Mouse (Mus musculus): ENCODE data around the gene Uvrag.

DNA sequence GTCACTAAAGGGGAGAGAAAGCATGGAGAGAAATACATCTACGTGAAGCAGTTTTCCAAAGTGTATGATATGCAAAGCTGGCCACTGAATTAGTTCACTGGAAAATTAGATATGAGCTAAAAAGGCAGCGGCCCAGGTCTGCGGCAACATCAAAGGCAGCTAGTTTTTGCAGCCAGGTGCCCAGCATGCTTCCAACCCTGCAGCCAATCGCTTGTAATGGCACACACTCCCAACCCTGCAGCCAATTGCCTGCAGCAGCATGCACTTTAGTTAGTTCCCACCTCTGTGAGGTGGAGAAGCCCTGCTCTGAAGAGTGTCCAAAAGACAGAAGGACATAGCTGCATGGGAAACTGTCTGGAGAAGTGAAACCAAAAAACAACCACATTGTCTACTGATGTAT is 51.2 kb downstream of the Uvrag start:
- TF ChIP-seq CTCF (conservative IDR thresholded peaks at IDR 0.05; ENCODE audit: low read length) (no peak), POU5F1 (IDR thresholded peaks at IDR 0.05; ENCODE audit: borderline replicate concordance, low read length) (no peak), NANOG (IDR thresholded peaks at IDR 0.05; ENCODE audit: borderline replicate concordance, low read length) (no peak)
